Mouse (Mus musculus): ENCODE data around the gene Matn1. TPM values are rescaled to one million over a fixed set of nuclear protein-coding genes. Genes with fewer than 3 reads are reported as not detected.

Matn1 gene
- total and polyA plus RNA-seq, 2 experiments from 2014 or later, result 0.26 to 1.2 TPM

- peaks cover 2% of the 10 kb centered on the region for H3K4me1 ChIP-seq (ENCODE audit: insufficient read depth, low read length)
- H3K9ac ChIP-seq (replicated peaks; ENCODE audit: low read length), result no peak overlapping the region
- H3K4me2 ChIP-seq (ENCODE audit: low read depth, low read length), result no peak overlapping the region
- H3K36me3 ChIP-seq (ENCODE audit: insufficient read depth, low read length), result no peaks in the 10 kb centered on the region
- H3K9me3 ChIP-seq (ENCODE audit: low read length), result no peaks in the 10 kb centered on the region
- 60% methylated on average over 7 of the region's 7 CpGs for WGBS
- H3K27me3 ChIP-seq (ENCODE audit: insufficient read depth, low read length), result no peaks in the 10 kb centered on the region
- TF ChIP-seq CTCF (IDR thresholded peaks at IDR 0.05; ENCODE audit: low read depth), result no peak
- ATAC-seq, result no peak
- DNase-seq (ENCODE audit: low spot score), result no peak
- no peak overlapping the region for H3K4me3 ChIP-seq (ENCODE audit: low read length)
- H3K27ac ChIP-seq, result no peak overlapping the region
These were observed 28.5 kb upstream of the Matn1 start for GRCm38 (mm10) chr4:130915668-130916035.

GRCm38 (mm10) chr4:130916639-130917038 lies 27.5 kb upstream of the Matn1 start:
- no peak for TF ChIP-seq CTCF (IDR thresholded peaks at IDR 0.05; ENCODE audit: low read depth)
- no peaks in the 10 kb centered on the region for H3K36me3 ChIP-seq (ENCODE audit: insufficient read depth, low read length)
- no peak overlapping the region for H3K4me2 ChIP-seq (ENCODE audit: low read depth, low read length)
- H3K27ac ChIP-seq, result no peak overlapping the region
- no peak for ATAC-seq
- no peak for DNase-seq (ENCODE audit: low spot score)
- H3K9me3 ChIP-seq (ENCODE audit: low read length), result no peaks in the 10 kb centered on the region
- WGBS, result 78% methylated on average over 7 of the region's 7 CpGs
- H3K4me1 ChIP-seq (ENCODE audit: insufficient read depth, low read length), result peaks cover 2% of the 10 kb centered on the region
- H3K9ac ChIP-seq (replicated peaks; ENCODE audit: low read length), result no peak overlapping the region
- H3K4me3 ChIP-seq (ENCODE audit: low read length), result no peak overlapping the region
- H3K27me3 ChIP-seq (ENCODE audit: insufficient read depth, low read length), result no peaks in the 10 kb centered on the region

- no peak for TF ChIP-seq CTCF (IDR thresholded peaks at IDR 0.05; ENCODE audit: low read depth)
- WGBS, result 85% methylated on average over 4 of the region's 4 CpGs
- no peak for DNase-seq (ENCODE audit: low spot score)
- no peak for ATAC-seq
- H3K4me1 ChIP-seq (ENCODE audit: insufficient read depth, low read length), result peaks cover 2% of the 10 kb centered on the region
- no peaks in the 10 kb centered on the region for H3K36me3 ChIP-seq (ENCODE audit: insufficient read depth, low read length)
- no peak overlapping the region for H3K4me2 ChIP-seq (ENCODE audit: low read depth, low read length)
- H3K4me3 ChIP-seq (ENCODE audit: low read length), result no peak overlapping the region
- H3K9me3 ChIP-seq (ENCODE audit: low read length), result no peaks in the 10 kb centered on the region
- H3K9ac ChIP-seq (replicated peaks; ENCODE audit: low read length), result no peak overlapping the region
- no peak overlapping the region for H3K27ac ChIP-seq
- H3K27me3 ChIP-seq (ENCODE audit: insufficient read depth, low read length), result no peaks in the 10 kb centered on the region
These were observed 26.6 kb upstream of the Matn1 start for GRCm38 (mm10) chr4:130917564-130917963.

GRCm38 (mm10) chr4:130918805-130919749 lies 25.1 kb upstream of the Matn1 start:
- no peaks in the 10 kb centered on the region for H3K27me3 ChIP-seq (ENCODE audit: insufficient read depth, low read length)
- H3K4me1 ChIP-seq (ENCODE audit: insufficient read depth, low read length), result peaks cover 2% of the 10 kb centered on the region
- no peak overlapping the region for H3K4me3 ChIP-seq (ENCODE audit: low read length)
- no peaks in the 10 kb centered on the region for H3K9me3 ChIP-seq (ENCODE audit: low read length)
- no peak for TF ChIP-seq CTCF (IDR thresholded peaks at IDR 0.05; ENCODE audit: low read depth)
- H3K4me2 ChIP-seq (ENCODE audit: low read depth, low read length), result no peak overlapping the region
- H3K9ac ChIP-seq (replicated peaks; ENCODE audit: low read length), result no peak overlapping the region
- no peak; the same call in 1 of the 2 replicates for ATAC-seq
- H3K27ac ChIP-seq, result no peak overlapping the region
- H3K36me3 ChIP-seq (ENCODE audit: insufficient read depth, low read length), result no peaks in the 10 kb centered on the region
- peak; percentile 25 for DNase-seq (ENCODE audit: low spot score)
- WGBS, result 70% methylated on average over 10 of the region's 10 CpGs

GRCm38 (mm10) chr4:130919750-130920356 lies 24.3 kb upstream of the Matn1 start:
- no peak for TF ChIP-seq CTCF (IDR thresholded peaks at IDR 0.05; ENCODE audit: low read depth)
- DNase-seq (ENCODE audit: low spot score), result peak; percentile 51
- no peak overlapping the region for H3K4me2 ChIP-seq (ENCODE audit: low read depth, low read length)
- H3K27me3 ChIP-seq (ENCODE audit: insufficient read depth, low read length), result no peaks in the 10 kb centered on the region
- WGBS, result 57% methylated on average over 9 of the region's 9 CpGs
- ATAC-seq, result peak; percentile 44; the same call in 1 of the 2 replicates
- no peak overlapping the region for H3K4me3 ChIP-seq (ENCODE audit: low read length)
- peaks cover 2% of the 10 kb centered on the region for H3K4me1 ChIP-seq (ENCODE audit: insufficient read depth, low read length)
- no peak overlapping the region for H3K27ac ChIP-seq
- no peaks in the 10 kb centered on the region for H3K9me3 ChIP-seq (ENCODE audit: low read length)
- H3K9ac ChIP-seq (replicated peaks; ENCODE audit: low read length), result no peak overlapping the region
- no peaks in the 10 kb centered on the region for H3K36me3 ChIP-seq (ENCODE audit: insufficient read depth, low read length)

GRCm38 (mm10) chr4:130920951-130921693 lies 23.1 kb upstream of the Matn1 start:
- TF ChIP-seq CTCF (IDR thresholded peaks at IDR 0.05; ENCODE audit: low read depth), result no peak
- WGBS, result 44% methylated on average over 12 of the region's 12 CpGs
- Histone ChIP-seq H3K4me3 (ENCODE audit: low read length) (no peak overlapping the region), H3K9ac (replicated peaks; ENCODE audit: low read length) (no peak overlapping the region), H3K36me3 (ENCODE audit: insufficient read depth, low read length) (no peaks in the 10 kb centered on the region), H3K4me1 (ENCODE audit: insufficient read depth, low read length) (peaks cover 2% of the 10 kb centered on the region), H3K27me3 (ENCODE audit: insufficient read depth, low read length) (no peaks in the 10 kb centered on the region), H3K4me2 (ENCODE audit: low read depth, low read length) (no peak overlapping the region), H3K9me3 (ENCODE audit: low read length) (no peaks in the 10 kb centered on the region), H3K27ac (no peak overlapping the region)
- DNase-seq (ENCODE audit: low spot score) (peak; percentile 29), ATAC-seq (no peak)

All from hindbrain, postnatal 0 days (tissue).